Mouse (Mus musculus) lung, embryonic 14.5 days (tissue): Measurements from ENCODE around the gene Cdip1. TPM values are rescaled to one million over a fixed set of nuclear protein-coding genes. Genes with fewer than 3 reads are reported as not detected.
"Not testable (repeated sequence)": the region's sequence is repeated elsewhere in the genome, so short reads cannot be mapped to it uniquely, and the experiment has no call there.

Source experiments
- ATAC-seq: fragments of 200-750 bp; cut with Nextera tagmentation; 2 replicates; pipeline ENCODE4 v1.8.0; 2017; ENCODE audit warnings: mild to moderate bottlenecking, moderate TSS enrichment, moderate library complexity; ENCODE audit not compliant: insufficient read depth
- DNase-seq: peaks from one replicate; pipeline ENCODE4 v3.0.0-alpha.2; 2015
- H3K27ac ChIP-seq: fragments of 300-500 bp; sonication (generic); 2 replicates; pipeline ENCODE4 v1.5.1; 2014; ENCODE audit warnings: low read depth, mild to moderate bottlenecking, moderate library complexity
- H3K27me3 ChIP-seq: fragments of 300-500 bp; sonication (generic); 2 replicates; pipeline ENCODE4 v1.6.1; 2014; ENCODE audit warnings: low read length, control low read depth; ENCODE audit not compliant: insufficient read depth
- H3K36me3 ChIP-seq: fragments of 300-500 bp; sonication (generic); 2 replicates; pipeline ENCODE4 v1.6.1; 2014; ENCODE audit warnings: control low read depth; ENCODE audit not compliant: insufficient read depth
- H3K4me1 ChIP-seq: fragments of 300-500 bp; sonication (generic); 2 replicates; pipeline ENCODE4 v1.6.1; 2014; ENCODE audit warnings: antibody characterized with exemption, control low read depth; ENCODE audit not compliant: insufficient read depth
- H3K4me2 ChIP-seq: fragments of 300-500 bp; sonication (generic); 2 replicates; pipeline ENCODE4 v1.6.1; 2014; ENCODE audit warnings: mild to moderate bottlenecking
- H3K4me3 ChIP-seq: fragments of 300-500 bp; sonication (generic); 2 replicates; pipeline ENCODE4 v1.5.1; 2014; ENCODE audit warnings: low read depth, low read length
- H3K9ac ChIP-seq: fragments of 300-500 bp; sonication (generic); 2 replicates; pipeline ENCODE4 v1.6.1; 2014
- H3K9me3 ChIP-seq: fragments of 300-500 bp; sonication (generic); 2 replicates; pipeline ENCODE4 v1.6.1; 2016; ENCODE audit warnings: low read depth, low read length, control low read depth
- CTCF ChIP-seq: IDR thresholded peaks from 2 replicates; pipeline ENCODE4 v1.5.1; 2016; ENCODE audit warnings: antibody characterized with exemption, low read depth
- WGBS: fragments of 180-500 bp; shearing (Covaris S2); extraction: QIAGEN DNeasy Blood & Tissue Kit; methylation state at CpG from one replicate; pipeline ENCODE4 v1.1.7; 2014; 5-methylcytosine and 5-hydroxymethylcytosine counted together
- polyA plus RNA-seq: library from polyadenylated mRNA; unstranded; fragments of >200 nt; fragmentation: Nextera tagmentation; extraction: Ambion mirVana; gene quantifications from 2 replicates; pipeline ENCODE4 v1.2.1, GENCODE M21; 2014

Gene Cdip1
- polyA plus RNA-seq, 1 experiment from 2014 or later: 89.9 TPM

DNA sequence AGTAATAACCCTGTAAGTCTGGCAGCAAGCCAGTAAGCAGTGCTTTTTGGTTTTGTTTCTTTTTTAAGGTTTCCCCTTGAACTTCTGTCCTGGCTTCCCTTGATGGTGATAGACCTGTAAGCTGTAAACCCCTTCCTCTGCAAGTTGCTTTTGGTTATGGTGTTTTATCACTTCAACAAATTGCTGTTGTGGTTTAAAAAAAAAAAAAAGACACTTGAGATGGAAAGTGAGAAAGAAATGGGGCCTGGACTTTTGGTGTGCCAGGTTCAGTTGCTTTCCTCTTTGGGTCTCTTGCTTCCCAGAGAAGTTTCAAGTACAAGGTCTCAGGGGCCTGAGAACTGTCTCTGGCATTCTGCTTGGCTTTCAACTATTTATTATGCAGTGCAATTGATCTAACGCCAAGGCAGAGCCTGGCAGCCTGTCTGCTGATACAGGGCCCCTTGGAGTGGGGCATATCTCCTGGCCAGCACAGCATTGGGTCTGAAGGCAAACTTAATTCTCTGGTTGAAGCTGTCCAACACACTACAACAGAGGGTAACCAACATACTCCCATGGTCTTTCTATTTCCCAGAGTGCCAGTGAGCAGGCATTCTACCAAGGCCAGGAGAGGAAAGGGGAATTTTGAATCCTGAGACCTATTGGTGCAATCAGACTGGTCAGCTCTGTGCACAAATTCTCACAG lies 16.7 kb downstream of the Cdip1 start:
- no peak overlapping the region for H3K4me3 ChIP-seq
- H3K27ac ChIP-seq: no peak overlapping the region
- 41% methylated on average over 1 of the region's 1 CpGs for WGBS
- no peaks in the 10 kb centered on the region for H3K9me3 ChIP-seq
- peaks cover 27% of the 10 kb centered on the region for H3K36me3 ChIP-seq
- no peak for DNase-seq
- H3K4me1 ChIP-seq: no peaks in the 10 kb centered on the region
- no peaks in the 10 kb centered on the region for H3K27me3 ChIP-seq
- no peak overlapping the region for H3K9ac ChIP-seq
- no peak for ATAC-seq
- TF ChIP-seq CTCF: no peak
- no peak overlapping the region for H3K4me2 ChIP-seq

DNA sequence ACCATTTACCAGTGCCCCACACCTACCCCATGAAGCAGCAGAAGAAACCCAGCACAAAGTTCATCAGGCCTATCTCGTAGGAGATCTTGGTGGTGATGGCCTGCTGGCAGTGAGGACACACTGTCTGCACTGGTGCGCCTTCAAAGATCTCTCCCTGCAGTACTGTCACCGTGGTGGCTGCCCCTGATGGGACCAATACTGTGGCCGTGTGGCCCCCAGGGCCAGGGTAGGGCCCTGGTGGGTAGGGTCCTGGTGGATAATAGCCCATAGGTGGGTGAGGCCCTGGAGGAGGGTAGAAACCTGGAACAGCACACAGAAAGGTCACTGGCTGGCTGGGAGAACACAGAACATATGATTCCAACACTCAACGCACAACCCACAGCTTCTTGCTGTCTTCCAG lies 21.4 kb downstream of the Cdip1 start:
- no peak for TF ChIP-seq CTCF
- H3K4me2 ChIP-seq: no peak overlapping the region

DNA sequence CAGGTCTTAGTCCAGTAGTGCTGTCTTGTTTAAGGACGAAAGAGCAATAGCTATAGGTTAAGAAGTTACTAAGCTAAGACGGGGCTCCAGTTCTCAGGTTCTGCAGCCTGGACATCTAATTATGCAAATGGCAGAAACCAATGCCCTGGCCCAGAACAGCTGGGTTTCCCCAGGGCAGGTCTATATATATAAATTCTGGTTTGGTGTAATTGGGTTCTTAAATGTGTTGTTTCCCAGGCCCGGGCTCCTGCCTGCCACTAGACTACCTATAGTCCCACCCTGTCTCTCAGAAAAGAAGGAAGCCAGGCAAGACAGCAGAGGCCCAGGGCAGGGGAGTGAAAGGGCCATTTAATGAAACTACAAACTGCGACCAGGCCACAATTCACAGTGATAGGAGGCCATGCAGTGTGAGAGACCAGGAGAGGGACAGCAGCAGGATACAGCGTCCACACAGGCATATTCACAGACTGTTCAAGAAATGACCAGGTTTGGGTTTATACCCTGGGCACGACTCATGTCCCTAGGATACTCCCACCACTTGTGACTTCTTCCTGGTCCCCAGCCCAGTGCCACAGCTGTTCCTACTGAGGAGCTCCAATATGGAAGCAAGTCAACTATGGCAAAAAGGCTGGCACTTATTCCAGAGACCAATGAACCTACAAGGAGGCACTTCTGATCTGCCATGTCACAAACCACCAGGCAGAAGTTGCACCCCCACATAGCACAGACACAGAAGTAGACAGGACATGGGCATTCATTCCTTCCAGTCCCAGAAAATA lies 22.9 kb downstream of the Cdip1 start:
- 84% methylated on average over 6 of the region's 6 CpGs for WGBS
- Histone ChIP-seq H3K9ac (no peak overlapping the region), H3K4me2 (no peak overlapping the region), H3K4me3 (no peak overlapping the region), H3K27ac (no peak overlapping the region), H3K4me1 (no peaks in the 10 kb centered on the region), H3K27me3 (no peaks in the 10 kb centered on the region), H3K36me3 (peaks cover 69% of the 10 kb centered on the region), H3K9me3 (no peaks in the 10 kb centered on the region)
- DNase-seq (no peak), ATAC-seq (no peak)
- no peak for TF ChIP-seq CTCF

More for the DNA sequence above, 21.4 kb downstream of the Cdip1 start:
- Histone ChIP-seq H3K27ac (no peak overlapping the region), H3K27me3 (no peaks in the 10 kb centered on the region), H3K36me3 (peaks cover 69% of the 10 kb centered on the region), H3K4me3 (no peak overlapping the region), H3K9ac (no peak overlapping the region), H3K9me3 (no peaks in the 10 kb centered on the region), H3K4me1 (no peaks in the 10 kb centered on the region)
- no peak for ATAC-seq
- DNase-seq: no peak
- 97% methylated on average over 5 of the region's 5 CpGs for WGBS

DNA sequence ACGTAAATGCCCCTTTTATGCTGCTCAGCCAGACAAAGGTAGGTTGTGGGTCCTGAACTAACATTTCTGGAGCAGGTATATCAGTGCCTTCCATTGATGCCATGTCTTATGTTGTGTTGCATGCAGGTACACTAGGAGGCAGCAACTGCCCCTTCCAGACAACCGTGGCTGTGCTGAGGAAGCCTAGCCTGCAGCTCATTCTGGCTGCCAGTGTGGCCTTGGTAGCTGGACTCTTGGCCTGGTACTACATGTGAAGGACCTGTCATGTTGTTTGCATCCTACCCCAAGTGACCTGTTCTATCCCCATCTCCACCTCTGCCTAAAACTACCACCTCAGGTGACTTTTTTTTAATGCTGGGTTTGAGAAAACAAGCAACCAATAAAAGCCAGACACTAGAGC lies 24.2 kb downstream of the Cdip1 start:
- H3K4me2 ChIP-seq: no peak overlapping the region
- no peak for TF ChIP-seq CTCF
- H3K4me3 ChIP-seq: no peak overlapping the region
- peaks cover 69% of the 10 kb centered on the region for H3K36me3 ChIP-seq
- H3K27ac ChIP-seq: no peak overlapping the region
- H3K4me1 ChIP-seq: no peaks in the 10 kb centered on the region
- DNase-seq: no peak
- no peak for ATAC-seq
- no peak overlapping the region for H3K9ac ChIP-seq
- no peaks in the 10 kb centered on the region for H3K27me3 ChIP-seq
- 85% methylated on average over 2 of the region's 2 CpGs for WGBS
- H3K9me3 ChIP-seq: no peaks in the 10 kb centered on the region

GRCm38 (mm10) chr16:4763276-4763675 lies 26.8 kb downstream of the Cdip1 start:
- peaks cover 44% of the 10 kb centered on the region for H3K36me3 ChIP-seq
- no peaks in the 10 kb centered on the region for H3K4me1 ChIP-seq
- no peak overlapping the region for H3K4me2 ChIP-seq
- H3K27ac ChIP-seq: no peak overlapping the region
- ATAC-seq (peak; percentile 51; the same call in 1 of the 2 replicates), DNase-seq (peak; percentile 84)
- H3K4me3 ChIP-seq: no peak overlapping the region
- peak; percentile 78 for TF ChIP-seq CTCF
- H3K27me3 ChIP-seq: no peaks in the 10 kb centered on the region
- no peaks in the 10 kb centered on the region for H3K9me3 ChIP-seq
- 32% methylated on average over 2 of the region's 2 CpGs for WGBS
- no peak overlapping the region for H3K9ac ChIP-seq

DNA sequence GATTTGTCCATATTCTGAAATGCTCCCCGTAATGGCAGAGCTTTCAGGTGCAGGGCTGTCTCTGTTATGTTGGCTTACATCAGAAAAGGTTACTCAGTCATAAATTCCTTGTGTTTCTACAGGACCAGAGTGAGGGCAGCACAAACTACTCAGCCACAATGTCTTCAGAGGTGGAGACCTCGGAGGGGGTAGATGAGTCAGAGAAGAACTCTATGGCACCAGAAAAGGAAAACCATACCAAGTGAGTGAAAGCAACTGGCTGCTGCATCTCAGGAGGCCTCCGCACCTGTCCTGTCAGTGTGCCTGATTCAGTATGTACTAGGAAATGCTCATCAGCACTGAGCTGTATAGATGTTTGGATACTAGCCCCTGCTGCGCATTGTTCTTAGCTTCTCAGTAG lies 27.7 kb downstream of the Cdip1 start:
- no peak for TF ChIP-seq CTCF
- no peak for DNase-seq
- H3K27me3 ChIP-seq: no peaks in the 10 kb centered on the region
- H3K4me3 ChIP-seq: no peak overlapping the region
- H3K36me3 ChIP-seq: peaks cover 36% of the 10 kb centered on the region
- ATAC-seq: no peak
- H3K4me1 ChIP-seq: no peaks in the 10 kb centered on the region
- no peaks in the 10 kb centered on the region for H3K9me3 ChIP-seq
- H3K9ac ChIP-seq: no peak overlapping the region
- 86% methylated on average over 4 of the region's 4 CpGs for WGBS
- no peak overlapping the region for H3K4me2 ChIP-seq
- no peak overlapping the region for H3K27ac ChIP-seq

DNA sequence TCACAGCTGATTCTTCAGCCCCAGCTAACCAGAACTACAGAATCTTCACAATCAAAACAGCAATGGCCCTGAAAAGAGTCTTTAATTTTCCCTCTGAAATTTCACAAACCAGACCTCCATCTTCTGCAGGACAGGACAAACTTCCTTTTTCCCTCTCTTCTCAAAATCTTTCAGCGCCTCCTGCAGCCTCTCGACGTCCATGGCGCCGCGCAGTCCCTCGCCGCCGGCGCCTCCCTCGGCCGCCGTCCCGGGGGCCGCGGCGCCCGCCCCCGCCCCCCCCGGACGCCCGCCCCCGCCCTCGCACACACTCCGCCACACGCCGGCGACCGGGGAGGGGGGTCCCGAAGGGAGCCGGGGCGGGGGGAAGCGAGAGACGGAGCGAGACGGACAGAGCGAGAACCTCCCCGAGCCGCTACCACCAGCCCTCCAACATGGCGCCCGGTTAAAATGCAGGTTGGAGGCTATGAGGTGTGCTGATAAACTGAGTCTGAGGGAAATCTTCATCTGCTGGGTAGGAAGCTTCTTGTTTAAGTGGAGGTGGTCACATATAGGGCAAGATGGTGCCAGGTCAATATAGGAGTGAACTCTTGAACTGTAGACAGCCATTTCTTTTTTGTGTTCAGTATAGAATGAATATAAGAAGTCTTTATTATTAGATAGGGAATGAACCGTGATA lies 33.3 kb downstream of the Cdip1 start:
- not testable (repeated sequence) for H3K4me1 ChIP-seq, H3K27me3 ChIP-seq, H3K36me3 ChIP-seq, H3K9me3 ChIP-seq
- ATAC-seq: peak; percentile 85
- peak; percentile 43 for DNase-seq
- H3K4me3 ChIP-seq: peak overlapping the region; percentile 39
- 5% methylated on average over 31 of the region's 42 CpGs for WGBS
- TF ChIP-seq CTCF: 0 out of 2 replicates have a peak, but pooled peaks have one; percentile 6
- H3K9ac ChIP-seq: peak overlapping the region; percentile 58
- peak overlapping the region; percentile 50 for H3K4me2 ChIP-seq
- peak overlapping the region; percentile 72 for H3K27ac ChIP-seq
